Mouse (Mus musculus) kidney, adult 8-10 months (tissue): ENCODE measurements around the gene Rorb.

Source experiments
- DNase-seq, 2 experiments: peaks; one replicate each; pipeline ENCODE4 v3.0.0; 2022

Rorb gene

GRCm38 (mm10) chr19:19004023-19004656 lies 106.9 kb downstream of the Rorb start:
- DNase-seq = no peak

DNA sequence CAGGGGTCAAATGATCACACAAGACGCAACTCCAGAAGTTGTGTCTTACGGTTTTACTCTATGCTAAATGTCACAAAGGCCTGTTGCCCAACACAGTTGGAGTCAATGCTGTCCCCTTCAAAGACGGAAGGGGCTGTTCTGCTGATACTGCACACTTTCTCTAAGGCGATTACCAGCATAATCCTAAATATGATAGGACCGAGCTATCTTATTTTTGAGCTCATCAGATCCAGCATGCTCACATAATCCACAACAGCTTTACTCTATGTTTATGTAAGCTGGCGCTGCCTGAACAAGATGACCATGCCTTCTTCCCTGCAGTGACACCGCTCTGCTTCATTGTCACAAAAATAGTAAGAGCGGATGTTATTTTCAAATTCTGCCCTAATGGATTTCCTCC lies 112.0 kb downstream of the Rorb start:
- DNase-seq = no peak

- no peak for DNase-seq
Measured at GRCm38 (mm10) chr19:18997711-18998110, 113.3 kb downstream of the Rorb start.

DNA sequence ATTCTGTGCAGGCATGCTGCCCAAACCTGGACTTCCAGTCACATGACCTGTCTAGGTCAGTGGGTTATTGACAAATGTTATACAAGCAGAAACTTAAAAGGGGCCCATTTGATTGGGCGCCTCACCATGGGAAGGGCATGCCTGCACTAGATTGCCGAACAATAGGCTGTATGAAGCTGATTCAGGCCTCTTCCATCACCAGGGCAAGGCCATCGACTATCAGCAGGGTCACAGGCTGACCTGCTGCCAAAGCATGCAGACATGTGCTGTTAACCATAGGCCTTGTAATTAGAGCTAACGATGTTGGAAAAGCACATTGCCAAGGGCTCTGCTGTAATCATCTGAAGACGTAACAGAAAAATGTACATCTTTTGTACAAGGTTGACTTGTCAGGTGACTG lies 131.0 kb downstream of the Rorb start:
- no peak for DNase-seq

GRCm38 (mm10) chr19:18974796-18975660 lies 136.0 kb downstream of the Rorb start:
- peak in 1 of 2 experiments; percentile 22 for DNase-seq

- no peak for DNase-seq
Measured at GRCm38 (mm10) chr19:18969386-18969785, 141.6 kb downstream of the Rorb start.

DNA sequence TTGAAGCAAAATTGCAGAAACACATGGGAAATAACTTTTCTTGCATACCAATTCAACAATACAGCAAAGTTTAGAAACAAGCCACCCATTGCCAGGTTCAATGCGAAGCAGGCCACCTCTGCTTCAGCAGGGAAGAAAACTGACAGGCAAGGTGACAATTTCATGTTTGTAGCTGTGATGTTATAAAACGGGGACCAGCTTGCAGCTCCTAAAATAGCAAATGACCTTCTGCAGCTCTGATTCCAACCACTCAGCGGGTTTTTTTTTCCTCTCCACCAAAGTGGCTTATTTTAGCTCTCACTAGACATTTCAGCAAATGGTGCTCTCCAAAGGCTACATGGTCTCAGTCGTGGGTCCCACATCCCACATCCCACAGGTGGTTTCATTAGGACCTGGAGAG lies 143.7 kb downstream of the Rorb start:
- no peak for DNase-seq

DNA sequence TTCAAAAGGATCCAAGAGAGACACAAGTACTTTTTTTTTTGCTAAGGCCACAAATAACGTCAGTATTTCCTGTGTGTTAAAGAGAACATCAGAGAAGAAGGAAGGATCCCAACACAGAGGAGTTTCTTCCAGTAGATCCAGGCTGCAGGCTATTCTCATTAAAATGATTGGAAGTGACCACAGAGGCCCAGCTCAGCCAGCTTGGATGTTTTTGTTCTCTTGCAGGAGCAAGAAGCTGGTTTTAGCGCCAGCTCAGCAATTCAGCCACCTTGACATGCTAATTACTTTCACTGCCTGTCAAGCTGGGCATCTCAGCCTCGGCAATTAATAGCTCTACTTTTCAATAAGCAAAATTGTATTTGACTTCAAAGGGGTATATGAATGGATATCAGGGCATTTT lies 151.1 kb downstream of the Rorb start:
- no peak for DNase-seq

- DNase-seq = no peak
Measured at GRCm38 (mm10) chr19:18952806-18953205, 158.2 kb downstream of the Rorb start.

- no peak for DNase-seq
Measured at GRCm38 (mm10) chr19:18947193-18947592, 163.8 kb downstream of the Rorb start.

GRCm38 (mm10) chr19:18945265-18945664 lies 165.7 kb downstream of the Rorb start:
- no peak for DNase-seq

- DNase-seq = no peak
Measured at GRCm38 (mm10) chr19:18941391-18941790, 169.6 kb downstream of the Rorb start.

GRCm38 (mm10) chr19:18911755-18912340 lies 199.1 kb downstream of the Rorb start:
- DNase-seq = peak in 1 of 2 experiments; percentile 6

DNA sequence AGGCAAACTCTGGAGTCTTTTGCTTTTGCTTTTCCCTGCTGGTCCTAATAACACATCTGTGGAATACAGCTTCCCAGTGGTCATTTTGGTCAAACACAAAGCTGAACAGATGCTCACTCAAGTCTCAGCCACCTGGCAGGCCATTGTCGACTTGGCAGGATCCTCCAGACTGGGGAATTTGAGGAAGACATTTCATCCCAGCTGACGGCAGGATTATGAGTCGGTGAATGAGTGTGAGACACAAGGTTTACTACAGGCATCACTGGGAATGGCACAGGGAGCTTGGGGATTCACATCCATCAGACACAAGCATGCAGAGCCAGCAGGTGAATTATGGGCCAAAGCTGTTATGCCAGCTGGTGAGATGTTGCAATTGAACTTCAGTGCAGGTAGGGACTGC lies 201.4 kb downstream of the Rorb start:
- no peak for DNase-seq

DNA sequence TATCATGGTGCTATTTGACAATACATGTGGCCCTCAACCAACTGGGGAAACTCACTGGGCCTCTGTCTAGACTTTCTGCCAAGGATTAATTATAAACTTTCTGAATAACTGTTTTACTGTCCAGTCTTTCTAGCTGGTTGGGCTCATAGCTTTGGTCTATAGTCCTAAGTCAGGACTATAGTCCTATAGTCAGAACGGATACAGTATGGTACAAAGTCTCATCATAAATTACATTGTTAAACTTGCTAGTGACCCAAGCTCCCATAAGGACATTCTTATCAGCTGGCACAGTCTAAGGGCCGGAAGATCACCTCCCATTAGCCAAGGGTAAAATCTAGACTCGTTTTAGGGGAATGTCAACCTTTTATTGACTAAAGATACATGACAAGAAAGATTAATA lies 205.5 kb downstream of the Rorb start:
- no peak for DNase-seq

DNA sequence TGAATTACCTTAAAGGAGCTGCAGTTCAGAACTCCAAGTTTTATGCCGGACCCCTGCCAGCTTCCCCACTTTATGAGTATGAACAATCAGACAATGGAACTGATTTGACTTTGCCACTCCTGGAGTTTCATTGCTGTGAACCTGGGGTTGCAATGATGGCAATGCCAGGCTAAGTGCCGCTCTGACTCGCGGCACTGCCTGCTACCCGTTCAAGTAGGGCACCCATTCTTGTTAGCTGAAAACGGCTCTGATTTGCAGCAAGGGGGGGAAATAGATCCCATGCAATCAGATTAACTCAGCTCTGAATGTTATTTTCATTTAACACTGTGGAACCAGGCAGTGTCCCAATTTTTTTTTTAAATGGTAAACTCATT lies 208.3 kb downstream of the Rorb start:
- DNase-seq = no peak

DNA sequence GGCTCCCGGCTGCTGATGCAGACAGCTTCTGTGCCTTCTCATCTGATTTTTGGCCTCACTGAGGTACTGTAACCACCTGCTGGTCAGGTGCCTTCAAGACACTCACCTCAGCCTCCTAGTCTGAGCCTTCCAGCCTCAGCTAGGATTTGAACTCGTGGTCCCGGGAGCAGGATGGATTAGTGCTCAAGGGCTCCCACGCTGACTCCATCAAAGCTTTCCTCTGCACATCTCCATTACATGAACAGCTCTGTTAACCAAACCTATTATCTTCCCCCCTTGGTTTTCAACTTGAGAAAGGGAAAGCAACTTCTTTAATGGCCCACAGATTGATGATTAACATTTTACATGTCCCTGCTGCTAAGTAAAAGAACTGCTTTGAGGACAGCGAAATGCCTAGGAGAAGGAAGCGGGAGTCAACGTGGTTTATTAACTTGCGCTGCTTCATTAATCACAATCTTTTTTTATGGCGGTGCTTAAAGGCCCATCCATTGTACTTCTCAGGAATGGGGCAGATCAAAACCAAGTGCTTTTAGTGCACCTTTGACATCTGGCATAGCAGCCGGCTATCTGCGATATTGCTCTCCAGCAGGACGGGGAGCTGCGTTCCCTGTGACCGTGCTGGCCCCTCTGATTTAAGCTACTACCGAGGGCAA lies 208.8 kb downstream of the Rorb start:
- DNase-seq = no peak

GRCm38 (mm10) chr19:18898238-18898637 lies 212.8 kb downstream of the Rorb start:
- DNase-seq = no peak

GRCm38 (mm10) chr19:18890216-18890615 lies 220.8 kb downstream of the Rorb start:
- DNase-seq = no peak

DNA sequence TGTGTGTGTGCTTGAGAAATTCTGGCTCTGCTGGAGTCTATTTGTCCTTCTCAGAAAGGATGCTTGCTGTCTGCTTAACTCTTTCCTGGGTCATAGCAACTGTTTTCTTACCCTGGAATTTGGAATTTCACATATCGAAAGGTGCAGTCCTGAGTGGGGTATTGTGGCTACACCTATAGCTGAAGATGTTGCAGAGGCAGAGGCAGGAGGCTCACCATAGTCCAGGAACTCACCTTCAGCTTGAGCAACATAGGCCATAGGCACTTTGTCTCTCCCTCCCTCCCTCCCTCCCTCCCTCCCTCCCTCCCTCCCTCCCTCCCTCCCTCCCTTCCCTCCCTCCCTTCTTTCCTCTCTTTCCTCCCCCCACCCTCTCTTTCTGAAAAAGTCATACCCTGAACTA lies 221.4 kb downstream of the Rorb start:
- DNase-seq = no peak

GRCm38 (mm10) chr19:18889117-18889627 lies 221.8 kb downstream of the Rorb start:
- no peak for DNase-seq

GRCm38 (mm10) chr19:18888491-18889116 lies 222.4 kb downstream of the Rorb start:
- no peak for DNase-seq
